Mouse (Mus musculus): ENCODE results near the gene Zc3h12a. TPM values are rescaled to one million over a fixed set of nuclear protein-coding genes. Genes with fewer than 3 reads are reported as not detected.
A peak's percentile ranks its signal among the peaks of the same experiment; 100 is the strongest.

Zc3h12a gene
- polyA plus RNA-seq, 1 experiment from 2014 or later, result 0.55 TPM

DNA sequence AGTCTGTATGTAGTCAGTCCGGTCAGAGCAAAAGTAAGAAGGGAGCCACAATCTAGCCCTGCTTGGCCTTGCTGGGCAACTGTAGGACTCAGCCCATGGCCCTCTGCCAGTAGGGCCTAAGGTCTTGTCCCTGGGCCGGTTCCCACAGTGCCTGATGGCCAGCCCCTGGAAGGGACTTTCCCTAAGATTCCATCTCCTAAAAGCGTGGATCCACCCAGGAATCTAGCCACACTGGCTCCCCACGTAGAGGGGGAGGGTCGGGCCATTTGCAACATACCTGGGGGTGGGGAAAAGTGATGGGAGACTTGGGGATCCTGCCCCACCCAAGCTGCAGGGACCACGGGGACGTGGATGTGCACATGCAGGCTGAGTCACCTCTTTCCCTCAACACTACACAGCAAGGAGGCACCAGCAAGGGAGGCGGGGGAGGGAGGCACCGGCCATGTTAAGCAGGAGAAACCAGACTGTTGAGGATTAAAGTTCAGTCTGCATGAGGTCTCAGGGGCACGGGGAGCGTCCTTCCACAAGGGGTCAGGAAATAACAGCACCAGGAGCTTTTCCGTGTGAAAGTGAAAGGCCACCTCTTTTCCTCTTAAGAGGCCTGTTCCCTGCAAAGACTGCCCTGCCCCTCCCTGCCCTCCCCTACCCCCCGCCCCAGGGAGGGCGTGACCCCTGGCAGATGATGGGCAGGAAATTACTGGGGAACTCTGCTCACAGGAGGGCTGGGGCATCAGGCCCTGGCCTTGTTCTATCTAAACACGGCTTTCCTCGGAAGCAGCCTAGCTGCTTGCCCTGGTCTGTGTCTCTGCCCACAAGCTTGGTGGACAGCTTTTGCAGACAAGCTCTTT is 5.0 kb downstream of the Zc3h12a start:
- Histone ChIP-seq H3K27me3 (ENCODE audit: control insufficient read depth, insufficient read depth, low read depth, low read length) (no peaks in the 10 kb centered on the region; the same call in 1 of the 2 replicates), H3K4me2 (ENCODE audit: low read depth, low read length) (0 out of 2 replicates have a peak overlapping the region, but pooled peaks have one; percentile 11), H3K27ac (ENCODE audit: low read length) (peak overlapping the region; percentile 36; the same call in 1 of the 2 replicates), H3K9me3 (ENCODE audit: control insufficient read depth, low read length) (no peaks in the 10 kb centered on the region), H3K36me3 (ENCODE audit: control insufficient read depth, insufficient read depth, low read length) (peaks cover 2% of the 10 kb centered on the region), H3K4me3 (ENCODE audit: low read length) (no peak overlapping the region), H3K4me1 (replicated peaks; ENCODE audit: control insufficient read depth, insufficient read depth, low read length) (peaks cover 20% of the 10 kb centered on the region), H3K9ac (ENCODE audit: low read length) (no peak overlapping the region)
- ATAC-seq (ENCODE audit: low read depth), result no peak
- 22% methylated on average over 16 of the region's 16 CpGs for WGBS

DNA sequence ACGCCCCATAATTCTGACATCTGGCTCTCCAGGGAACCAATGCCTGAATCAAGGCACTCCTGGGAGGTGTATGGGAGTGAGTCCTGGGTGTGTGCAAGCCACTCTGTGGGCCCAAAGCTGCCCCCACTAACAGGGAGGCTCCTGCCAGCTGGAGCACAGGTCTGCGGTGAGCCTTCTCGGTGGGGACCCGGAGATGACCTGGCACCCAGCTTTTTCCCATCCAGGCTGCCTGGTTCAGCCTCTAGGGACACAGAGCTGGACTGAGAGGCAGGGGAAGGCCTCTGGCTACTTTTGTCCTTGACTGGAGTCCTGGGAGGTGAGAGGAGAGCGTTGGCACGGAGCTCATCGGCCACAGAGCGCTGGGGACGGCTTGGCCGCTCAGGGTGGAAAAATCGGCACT is 7.9 kb downstream of the Zc3h12a start:
- WGBS, result 93% methylated on average over 11 of the region's 11 CpGs
- Histone ChIP-seq H3K9me3 (ENCODE audit: control insufficient read depth, low read length) (no peaks in the 10 kb centered on the region), H3K9ac (ENCODE audit: low read length) (no peak overlapping the region), H3K36me3 (ENCODE audit: control insufficient read depth, insufficient read depth, low read length) (peaks cover 2% of the 10 kb centered on the region), H3K27me3 (ENCODE audit: control insufficient read depth, insufficient read depth, low read depth, low read length) (no peaks in the 10 kb centered on the region), H3K4me1 (replicated peaks; ENCODE audit: control insufficient read depth, insufficient read depth, low read length) (peaks cover 25% of the 10 kb centered on the region), H3K4me2 (ENCODE audit: low read depth, low read length) (no peak overlapping the region), H3K4me3 (ENCODE audit: low read length) (no peak overlapping the region), H3K27ac (ENCODE audit: low read length) (no peak overlapping the region)
- no peak for ATAC-seq (ENCODE audit: low read depth)

DNA sequence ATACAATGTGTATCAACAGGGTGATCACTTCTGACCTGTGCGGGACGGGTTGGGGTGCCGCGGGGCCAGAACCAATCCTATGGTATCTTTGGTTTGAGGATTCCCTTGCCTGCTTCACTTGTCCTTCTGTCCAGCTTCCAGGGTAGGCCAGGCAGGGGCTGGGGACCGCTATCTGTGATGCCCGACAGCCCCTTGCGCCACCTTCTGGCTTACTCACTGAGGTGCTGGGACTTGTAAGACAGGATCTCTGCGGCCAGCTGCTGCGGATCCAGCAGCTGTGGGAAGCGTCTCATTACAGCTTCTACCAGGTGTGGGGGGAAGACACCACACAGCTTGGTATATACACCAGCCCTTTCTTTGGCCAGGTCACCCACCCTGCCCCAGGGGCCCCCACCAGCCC is 8.6 kb downstream of the Zc3h12a start:
- Histone ChIP-seq H3K4me3 (ENCODE audit: low read length) (no peak overlapping the region), H3K4me1 (replicated peaks; ENCODE audit: control insufficient read depth, insufficient read depth, low read length) (peaks cover 26% of the 10 kb centered on the region), H3K27ac (ENCODE audit: low read length) (no peak overlapping the region), H3K9ac (ENCODE audit: low read length) (no peak overlapping the region), H3K36me3 (ENCODE audit: control insufficient read depth, insufficient read depth, low read length) (peaks cover 2% of the 10 kb centered on the region), H3K27me3 (ENCODE audit: control insufficient read depth, insufficient read depth, low read depth, low read length) (no peaks in the 10 kb centered on the region), H3K9me3 (ENCODE audit: control insufficient read depth, low read length) (no peaks in the 10 kb centered on the region), H3K4me2 (ENCODE audit: low read depth, low read length) (no peak overlapping the region)
- 38% methylated on average over 10 of the region's 10 CpGs for WGBS
- ATAC-seq (ENCODE audit: low read depth), result no peak

DNA sequence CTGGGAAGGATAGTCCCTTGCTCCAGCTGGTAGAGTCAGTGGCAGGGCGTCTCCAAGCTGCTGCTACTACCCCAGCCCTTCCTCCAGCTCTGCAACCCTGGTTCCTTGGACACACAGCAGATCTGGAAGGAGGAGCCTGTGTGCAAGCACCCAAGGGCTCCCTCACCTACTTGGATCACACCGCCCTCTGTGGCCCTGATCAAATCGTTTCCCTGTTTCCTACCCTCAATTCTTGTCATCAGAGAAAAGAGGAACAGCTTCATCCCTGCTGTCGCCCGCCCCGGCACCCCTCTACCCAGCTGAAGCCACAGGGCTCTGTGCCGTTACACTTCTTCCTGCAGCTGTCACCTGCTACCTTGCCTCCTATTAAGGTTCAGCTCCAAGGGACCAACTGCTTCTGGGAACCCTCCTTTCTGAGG is 9.7 kb downstream of the Zc3h12a start:
- Histone ChIP-seq H3K4me1 (replicated peaks; ENCODE audit: control insufficient read depth, insufficient read depth, low read length) (peaks cover 20% of the 10 kb centered on the region), H3K4me2 (ENCODE audit: low read depth, low read length) (no peak overlapping the region), H3K27me3 (ENCODE audit: control insufficient read depth, insufficient read depth, low read depth, low read length) (no peaks in the 10 kb centered on the region), H3K4me3 (ENCODE audit: low read length) (no peak overlapping the region), H3K27ac (ENCODE audit: low read length) (no peak overlapping the region), H3K9me3 (ENCODE audit: control insufficient read depth, low read length) (no peaks in the 10 kb centered on the region), H3K36me3 (ENCODE audit: control insufficient read depth, insufficient read depth, low read length) (peaks cover 2% of the 10 kb centered on the region), H3K9ac (ENCODE audit: low read length) (no peak overlapping the region)
- 83% methylated on average over 7 of the region's 7 CpGs for WGBS
- no peak for ATAC-seq (ENCODE audit: low read depth)

DNA sequence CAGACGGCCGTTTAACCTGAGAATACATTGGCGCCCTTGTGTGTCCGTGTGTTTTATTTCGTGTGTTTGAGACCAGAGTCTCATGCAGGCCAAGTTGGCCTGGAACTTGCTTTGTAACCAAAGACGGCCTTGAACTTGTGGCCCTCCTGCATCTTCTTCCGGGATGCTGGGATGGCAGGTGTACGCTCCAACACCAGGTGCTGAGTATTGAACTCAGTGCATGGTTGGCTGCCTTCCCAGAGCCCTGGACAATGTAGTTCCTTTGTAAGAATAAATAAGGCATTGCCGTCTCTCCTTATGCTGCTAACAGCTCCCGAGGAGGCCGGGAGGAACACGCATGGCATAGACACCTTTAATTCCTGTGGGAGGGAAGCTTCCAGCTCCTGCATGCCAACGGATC is 10.7 kb downstream of the Zc3h12a start:
- no peak overlapping the region for H3K4me3 ChIP-seq (ENCODE audit: low read length)
- no peak overlapping the region for H3K9ac ChIP-seq (ENCODE audit: low read length)
- ATAC-seq (ENCODE audit: low read depth), result no peak
- WGBS, result 62% methylated on average over 13 of the region's 13 CpGs
- no peaks in the 10 kb centered on the region for H3K27me3 ChIP-seq (ENCODE audit: control insufficient read depth, insufficient read depth, low read depth, low read length)
- no peaks in the 10 kb centered on the region for H3K9me3 ChIP-seq (ENCODE audit: control insufficient read depth, low read length)
- H3K27ac ChIP-seq (ENCODE audit: low read length), result no peak overlapping the region
- peaks cover 17% of the 10 kb centered on the region for H3K4me1 ChIP-seq (replicated peaks; ENCODE audit: control insufficient read depth, insufficient read depth, low read length)
- no peak overlapping the region for H3K4me2 ChIP-seq (ENCODE audit: low read depth, low read length)
- peaks cover 2% of the 10 kb centered on the region for H3K36me3 ChIP-seq (ENCODE audit: control insufficient read depth, insufficient read depth, low read length)

DNA sequence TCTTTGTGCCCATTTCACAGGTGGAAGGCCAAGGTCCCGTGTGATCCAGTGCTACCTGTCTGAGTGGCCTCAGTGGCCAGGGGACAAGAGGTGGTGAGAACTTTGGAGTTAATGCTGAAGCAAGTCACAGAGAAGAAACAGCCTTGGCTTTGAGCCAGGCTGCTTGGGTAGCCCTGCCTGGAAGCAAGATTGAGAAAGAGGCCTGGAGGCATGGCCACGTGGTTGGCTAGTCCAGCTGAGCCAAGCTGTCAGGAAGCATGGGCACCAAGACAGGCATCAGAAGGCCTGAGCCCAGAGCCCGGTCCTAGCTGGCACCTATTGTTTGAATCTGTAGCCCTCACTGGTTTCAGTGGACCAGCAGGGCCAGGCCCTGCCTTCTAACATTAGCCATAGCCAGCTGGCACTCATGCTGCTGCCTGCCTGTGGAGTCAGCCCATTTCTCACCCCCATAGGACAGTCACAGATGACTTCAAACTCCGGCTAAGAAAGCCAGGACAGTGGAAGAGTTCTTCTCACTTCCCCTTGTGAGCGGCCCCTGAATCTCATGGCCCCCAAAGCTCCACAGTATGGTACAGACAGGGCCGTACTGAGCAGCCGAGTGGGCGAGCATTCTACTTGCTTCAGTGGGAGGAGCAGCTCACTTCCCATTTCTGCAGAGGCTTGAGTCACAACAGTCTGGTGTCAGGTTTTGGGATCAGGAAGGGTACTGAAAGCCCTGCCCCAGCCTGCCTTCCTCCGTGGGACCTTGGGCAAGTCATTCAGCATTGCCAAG is 11.4 kb downstream of the Zc3h12a start:
- no peak overlapping the region for H3K4me3 ChIP-seq (ENCODE audit: low read length)
- H3K9me3 ChIP-seq (ENCODE audit: control insufficient read depth, low read length), result no peaks in the 10 kb centered on the region
- no peak overlapping the region for H3K4me2 ChIP-seq (ENCODE audit: low read depth, low read length)
- peaks cover 6% of the 10 kb centered on the region for H3K36me3 ChIP-seq (ENCODE audit: control insufficient read depth, insufficient read depth, low read length)
- no peak overlapping the region for H3K9ac ChIP-seq (ENCODE audit: low read length)
- ATAC-seq (ENCODE audit: low read depth), result peak; percentile 44
- H3K4me1 ChIP-seq (replicated peaks; ENCODE audit: control insufficient read depth, insufficient read depth, low read length), result peaks cover 17% of the 10 kb centered on the region
- 60% methylated on average over 9 of the region's 9 CpGs for WGBS
- no peaks in the 10 kb centered on the region for H3K27me3 ChIP-seq (ENCODE audit: control insufficient read depth, insufficient read depth, low read depth, low read length)
- peak overlapping the region; percentile 69 for H3K27ac ChIP-seq (ENCODE audit: low read length)

DNA sequence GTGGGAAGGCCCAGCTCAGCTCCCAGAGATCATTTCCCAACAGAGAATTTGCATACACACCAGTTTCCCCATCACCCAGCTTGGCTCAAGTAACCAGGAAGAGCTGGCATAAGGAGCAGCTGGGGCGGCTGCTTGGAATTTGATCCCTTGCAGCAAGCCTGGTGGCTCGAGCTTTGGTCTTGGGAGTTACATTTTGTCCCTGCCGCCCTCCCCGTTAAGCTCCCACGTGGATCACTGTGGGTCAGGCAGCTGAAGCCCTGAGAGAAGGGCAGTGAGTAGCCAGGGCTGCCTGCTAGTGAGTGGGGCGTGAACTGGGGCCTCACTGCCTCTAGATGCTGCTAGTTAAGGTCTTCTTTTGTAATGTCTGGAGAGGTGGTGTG is 11.9 kb downstream of the Zc3h12a start:
- Histone ChIP-seq H3K27me3 (ENCODE audit: control insufficient read depth, insufficient read depth, low read depth, low read length) (no peaks in the 10 kb centered on the region), H3K36me3 (ENCODE audit: control insufficient read depth, insufficient read depth, low read length) (peaks cover 6% of the 10 kb centered on the region), H3K4me2 (ENCODE audit: low read depth, low read length) (no peak overlapping the region), H3K4me1 (replicated peaks; ENCODE audit: control insufficient read depth, insufficient read depth, low read length) (peaks cover 17% of the 10 kb centered on the region), H3K4me3 (ENCODE audit: low read length) (no peak overlapping the region), H3K9me3 (ENCODE audit: control insufficient read depth, low read length) (no peaks in the 10 kb centered on the region), H3K27ac (ENCODE audit: low read length) (peak overlapping the region; percentile 69), H3K9ac (ENCODE audit: low read length) (no peak overlapping the region)
- 27% methylated on average over 6 of the region's 6 CpGs for WGBS
- ATAC-seq (ENCODE audit: low read depth), result peak; percentile 23

DNA sequence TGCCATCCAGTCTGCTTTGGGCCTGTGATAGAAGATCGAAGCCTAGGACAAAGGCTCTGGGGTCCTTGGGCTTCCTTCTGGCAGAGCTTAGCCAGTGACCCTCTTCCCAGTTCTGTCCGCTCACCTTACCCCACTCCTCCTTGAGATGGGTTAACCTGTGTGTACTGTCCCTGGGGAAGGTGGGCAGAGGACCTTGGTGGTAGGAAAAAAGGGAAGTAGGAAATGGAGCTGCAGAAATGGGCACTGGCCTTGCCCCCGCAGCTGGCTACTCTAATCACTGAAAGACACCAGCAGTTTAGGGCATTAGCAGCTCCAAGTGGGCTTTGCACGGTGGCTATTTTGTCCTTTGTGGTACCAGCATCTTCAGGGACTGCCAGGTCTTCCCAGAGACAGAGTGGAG is 12.6 kb downstream of the Zc3h12a start:
- no peak overlapping the region for H3K4me2 ChIP-seq (ENCODE audit: low read depth, low read length)
- peaks cover 17% of the 10 kb centered on the region for H3K4me1 ChIP-seq (replicated peaks; ENCODE audit: control insufficient read depth, insufficient read depth, low read length)
- no peak overlapping the region for H3K4me3 ChIP-seq (ENCODE audit: low read length)
- WGBS, result 79% methylated on average over 4 of the region's 4 CpGs
- no peaks in the 10 kb centered on the region for H3K9me3 ChIP-seq (ENCODE audit: control insufficient read depth, low read length)
- peak overlapping the region; percentile 69; the same call in 1 of the 2 replicates for H3K27ac ChIP-seq (ENCODE audit: low read length)
- H3K36me3 ChIP-seq (ENCODE audit: control insufficient read depth, insufficient read depth, low read length), result peaks cover 6% of the 10 kb centered on the region
- H3K9ac ChIP-seq (ENCODE audit: low read length), result 0 out of 2 replicates have a peak overlapping the region, but pooled peaks have one; percentile 5
- no peaks in the 10 kb centered on the region for H3K27me3 ChIP-seq (ENCODE audit: control insufficient read depth, insufficient read depth, low read depth, low read length)
- no peak for ATAC-seq (ENCODE audit: low read depth)

DNA sequence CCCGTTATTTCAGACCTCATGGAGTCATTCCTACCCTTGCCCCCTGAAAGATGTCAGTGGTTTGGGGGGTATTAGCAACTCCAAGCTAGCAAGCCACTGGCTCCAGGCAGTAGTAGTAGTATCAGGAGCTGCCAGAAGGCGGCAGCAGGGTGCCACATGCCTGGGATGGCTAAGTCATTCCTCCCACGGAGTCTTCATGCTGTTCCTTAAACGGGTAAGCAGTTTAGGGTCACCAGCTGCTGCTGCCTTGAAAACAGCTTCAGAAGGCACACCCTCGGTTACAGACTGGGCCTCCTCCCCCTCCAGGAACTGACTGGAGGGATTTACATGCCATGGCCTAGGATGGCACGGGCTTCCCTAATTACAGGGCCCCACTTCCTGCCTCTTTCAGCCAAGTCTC is 13.0 kb downstream of the Zc3h12a start:
- peaks cover 17% of the 10 kb centered on the region for H3K4me1 ChIP-seq (replicated peaks; ENCODE audit: control insufficient read depth, insufficient read depth, low read length)
- peaks cover 5% of the 10 kb centered on the region for H3K36me3 ChIP-seq (ENCODE audit: control insufficient read depth, insufficient read depth, low read length)
- H3K27me3 ChIP-seq (ENCODE audit: control insufficient read depth, insufficient read depth, low read depth, low read length), result no peaks in the 10 kb centered on the region
- H3K9me3 ChIP-seq (ENCODE audit: control insufficient read depth, low read length), result no peaks in the 10 kb centered on the region
- ATAC-seq (ENCODE audit: low read depth), result peak; percentile 55
- H3K4me3 ChIP-seq (ENCODE audit: low read length), result no peak overlapping the region
- no peak overlapping the region for H3K4me2 ChIP-seq (ENCODE audit: low read depth, low read length)
- H3K9ac ChIP-seq (ENCODE audit: low read length), result 0 out of 2 replicates have a peak overlapping the region, but pooled peaks have one; percentile 5
- 8% methylated on average over 6 of the region's 6 CpGs for WGBS
- 0 out of 2 replicates have a peak overlapping the region, but pooled peaks have one; percentile 11 for H3K27ac ChIP-seq (ENCODE audit: low read length)

Data from lung, embryonic 16.5 days (tissue).